13 mouse cellular contexts compared by ENCODE assay signal in genomic region chr3:101652967-101653366, GRCm38 (mm10). TPM values are rescaled to one million over a fixed set of nuclear protein-coding genes. Genes with fewer than 3 reads are reported as not detected.
DNase-seq lines count a peak whose midpoint lies in the region; TF ChIP-seq lines count a peak whose summit lies in the region.
"Had no signal": no experiment of that assay in that cellular context is flagged by ENCODE, and none has a peak within 500 bp of the region (broad histone marks: within the 10 kb centered on the region; RNA-seq: fewer than 3 reads in every experiment).

No protein-coding gene starts in this region.

- H3K27ac ChIP-seq in layer of hippocampus, adult 2 months: peak overlapping the region; percentile 70
- H3K27ac ChIP-seq: intestine, embryonic 15.5 days; lung, embryonic 15.5 days had no signal

- TF ChIP-seq CTCF in layer of hippocampus, adult 2 months (conservative IDR thresholded peaks at IDR 0.05): no peak

- no peak overlapping the region for H3K4me3 ChIP-seq in layer of hippocampus, adult 2 months
- H3K4me3 ChIP-seq: intestine, embryonic 15.5 days; lung, embryonic 15.5 days; megakaryocyte, embryonic 14.5 days had no signal

- peak; percentile 10 for DNase-seq in gastrocnemius, adult 18-20 months (ENCODE audit: low spot score)
- DNase-seq in gastrocnemius, postnatal 4 days (ENCODE audit: low spot score in 2 of 2): no peak
- no peak for DNase-seq in layer of hippocampus, adult 2 months (ENCODE audit: low spot score in 2 of 2)
- DNase-seq in layer of hippocampus, adult 11-12 months (ENCODE audit: low spot score): no peak
- DNase-seq in cerebellum, adult 11 months: peak; percentile 56
- peak; percentile 73 to 83 for DNase-seq in cerebellum, postnatal 14 days
- DNase-seq in lung, postnatal 36 days: no peak
- no peak for DNase-seq in yolk sac, embryonic 10.5 days (ENCODE audit: low spot score)
- DNase-seq: heart, adult 18-20 months; thymus, adult 18-20 months had no signal

RNA-seq across cellular contexts. Expression of gene Atp1a1, which starts 48.5 kb away (rescaled TPM):
- total RNA-seq in gastrocnemius, adult 18-20 months (2021): 100 to 1,000 TPM in 1 of 2 experiments, 10 to 100 TPM in 1; 59.0 to 119 TPM
- total RNA-seq in gastrocnemius, postnatal 4 days (2021): 100 to 1,000 TPM; 112 to 117 TPM
- 100 to 1,000 TPM; 476 to 506 TPM for total RNA-seq in layer of hippocampus, adult 2 months (2021)

Comparison
In these comparisons a context has a peak if more than half of its experiments do, and no peak if none do; other contexts are left out.
1. DNase-seq: peak in gastrocnemius, adult 18-20 months (single experiment), cerebellum, adult 11 months (single experiment) and cerebellum, postnatal 14 days (2 of 2); none in gastrocnemius, postnatal 4 days (0 of 2), layer of hippocampus, adult 2 months (0 of 2), layer of hippocampus, adult 11-12 months (single experiment), lung, postnatal 36 days (single experiment) and yolk sac, embryonic 10.5 days (single experiment).